ENCODE assay signal across 8 mouse cellular contexts in the genomic region with DNA sequence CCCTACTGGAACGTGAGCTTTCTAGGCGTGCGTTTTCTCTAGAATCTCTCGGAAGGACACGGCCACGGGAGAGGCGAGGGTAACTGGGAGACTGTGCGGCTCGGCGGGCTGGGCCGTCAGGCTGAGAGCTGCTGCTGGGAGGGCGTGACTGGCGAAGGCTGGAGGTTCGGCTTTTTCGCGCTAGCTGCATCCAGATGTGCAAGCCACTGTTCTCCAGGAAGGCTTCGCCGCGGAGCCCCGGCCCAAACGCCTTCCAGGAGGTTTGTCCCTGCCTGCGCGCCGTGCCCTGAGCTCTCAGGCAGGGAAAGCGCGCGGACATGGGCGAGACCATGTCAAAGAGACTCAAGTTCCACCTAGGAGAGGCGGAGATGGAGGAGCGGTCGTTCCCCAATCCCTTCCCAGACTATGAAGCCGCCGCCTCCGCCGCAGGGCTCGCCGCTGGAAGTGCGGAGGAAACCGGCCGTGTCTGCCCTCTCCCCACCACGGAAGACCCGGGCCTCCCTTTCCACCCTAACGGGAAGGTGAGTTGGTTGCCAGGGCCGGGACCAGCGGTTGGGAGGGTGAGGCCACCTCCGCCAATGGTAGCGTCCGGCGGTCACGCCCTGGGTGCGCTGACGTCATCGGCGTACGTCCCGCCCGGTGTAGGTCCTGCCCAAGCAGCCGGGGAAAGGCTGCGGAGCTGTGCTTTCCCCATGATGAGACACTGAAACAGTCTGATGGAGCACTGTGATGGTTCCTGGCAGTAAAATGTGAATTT. TPM values are rescaled to one million over a fixed set of nuclear protein-coding genes. Genes with fewer than 3 reads are reported as not detected.
DNase-seq lines count a peak whose midpoint lies in the region; ATAC-seq and TF ChIP-seq lines count a peak whose summit lies in the region.

No protein-coding gene starts in this region.

- peak; percentile 92 for ATAC-seq in common myeloid progenitor, adult 5-6 weeks (replicated peaks; ENCODE audit: low read depth, poor library complexity, severe bottlenecking)
- peak; percentile 98 for ATAC-seq in hindbrain, postnatal 0 days
- peak; percentile 91 for ATAC-seq in megakaryocyte, adult 5-6 weeks (ENCODE audit: poor library complexity, severe bottlenecking)

- DNase-seq in ZHBTc4 (ENCODE audit: low read depth, low spot score): peak; percentile 96
- DNase-seq in gastrocnemius, adult 2 months: peak; percentile 98
- peak; percentile 97 for DNase-seq in hindbrain, postnatal 0 days (ENCODE audit: low spot score)
- peak; percentile 95 to 96 for DNase-seq in left cerebral cortex, adult 2 months (ENCODE audit: extremely low spot score in 1 of 2, low spot score in 2 of 2)
- peak; percentile 92 to 96 for DNase-seq in right cerebral cortex, adult 2 months (ENCODE audit: low spot score in 2 of 2)
- peak; percentile 97 for DNase-seq in urinary bladder, postnatal 14 days (ENCODE audit: low spot score)

- H3K4me2 ChIP-seq in hindbrain, postnatal 0 days (ENCODE audit: low read depth, low read length): peak overlapping the region; percentile 71

- H3K9me3 ChIP-seq in hindbrain, postnatal 0 days (ENCODE audit: low read length): no peaks in the 10 kb centered on the region

- H3K9ac ChIP-seq in hindbrain, postnatal 0 days (replicated peaks; ENCODE audit: low read length): peak overlapping the region; percentile 93

- peaks cover 11% of the 10 kb centered on the region; the same call in 1 of the 2 replicates for H3K4me1 ChIP-seq in hindbrain, postnatal 0 days (ENCODE audit: insufficient read depth, low read length)

- H3K27me3 ChIP-seq in hindbrain, postnatal 0 days (ENCODE audit: insufficient read depth, low read length): no peaks in the 10 kb centered on the region

- peak overlapping the region; percentile 100 for H3K27ac ChIP-seq in gastrocnemius, adult 2 months
- peak overlapping the region; percentile 99 for H3K27ac ChIP-seq in hindbrain, postnatal 0 days
- H3K27ac ChIP-seq in left cerebral cortex, adult 2 months: peak overlapping the region; percentile 99

- H3K36me3 ChIP-seq in hindbrain, postnatal 0 days (ENCODE audit: insufficient read depth, low read length): no peaks in the 10 kb centered on the region

- no peak for TF ChIP-seq CTCF in gastrocnemius, adult 2 months (IDR thresholded peaks at IDR 0.05)
- no peak for TF ChIP-seq CTCF in hindbrain, postnatal 0 days (IDR thresholded peaks at IDR 0.05; ENCODE audit: low read depth)
- no peak for TF ChIP-seq CTCF in left cerebral cortex, adult 2 months (IDR thresholded peaks at IDR 0.05)

- under 1% methylated on average over 59 of the region's 59 CpGs for WGBS in hindbrain, postnatal 0 days

- peak overlapping the region; percentile 86 for H3K4me3 ChIP-seq in gastrocnemius, adult 2 months
- H3K4me3 ChIP-seq in hindbrain, postnatal 0 days (ENCODE audit: low read length): peak overlapping the region; percentile 78
- H3K4me3 ChIP-seq in left cerebral cortex, adult 2 months: peak overlapping the region; percentile 90

- intact Hi-C loops in gastrocnemius, adult 2 months (cut with DNase I): loop anchor here (5.0 to 10.0 kb wide), 2 partner anchors 778 to 906 kb away; a partner anchor contains a TSS
- intact Hi-C loops in left cerebral cortex, adult 2 months (cut with DNase I): loop anchor here (1.0 to 10.0 kb wide), 5 partner anchors 96 to 778 kb away; a partner anchor contains a TSS

RNA-seq across cellular contexts. Expression of a gene that starts 0.6 kb away (rescaled TPM):
- total RNA-seq in common myeloid progenitor, adult 5-6 weeks (2017): 39.9 and 40.8 TPM in 2 replicates
- total RNA-seq in gastrocnemius, adult 2 months (2021): 10 to 100 TPM in 1 of 2 experiments, 1 to 10 TPM in 1; 9.0 to 10.7 TPM
- 82.3 and 88.6 TPM in 2 replicates for total RNA-seq in hindbrain, postnatal 0 days (2014; rRNA removed)
- 70.5 and 76.8 TPM in 2 replicates for polyA plus RNA-seq in hindbrain, postnatal 0 days (2015; fragmentation: Nextera tagmentation; extraction: Ambion mirVana)
- total RNA-seq in left cerebral cortex, adult 2 months (2021): 100 to 1,000 TPM; 100 to 111 TPM
- total RNA-seq in megakaryocyte, adult 5-6 weeks (2015): 26.0 and 29.7 TPM in 2 replicates
- 26.3 and 28.7 TPM in 2 replicates for total RNA-seq in megakaryocyte, adult 5-6 weeks (2017)

RNA-seq across cellular contexts. Expression of a gene that starts 11.0 kb away (rescaled TPM):
- 16.9 and 18.0 TPM in 2 replicates for total RNA-seq in common myeloid progenitor, adult 5-6 weeks (2017)
- 10 to 100 TPM; 10.3 to 15.1 TPM for total RNA-seq in gastrocnemius, adult 2 months (2021)
- 14.7 and 16.8 TPM in 2 replicates for total RNA-seq in hindbrain, postnatal 0 days (2014; rRNA removed)
- polyA plus RNA-seq in hindbrain, postnatal 0 days (2015; fragmentation: Nextera tagmentation; extraction: Ambion mirVana): 15.0 and 16.1 TPM in 2 replicates
- total RNA-seq in left cerebral cortex, adult 2 months (2021): 1 to 10 TPM; 9.0 to 9.8 TPM
- total RNA-seq in megakaryocyte, adult 5-6 weeks (2015): 3.5 and 3.6 TPM in 2 replicates
- total RNA-seq in megakaryocyte, adult 5-6 weeks (2017): 7.9 and 9.1 TPM in 2 replicates

Comparison
In these comparisons a context has a peak if more than half of its experiments do, and no peak if none do; other contexts are left out.
1. Peak in every context shown above with its lines: DNase-seq, ATAC-seq, H3K4me3 ChIP-seq and H3K27ac ChIP-seq.